Mouse (Mus musculus) hematopoietic stem cell, adult 5-6 weeks (primary cell): ENCODE data around the gene Wwox. TPM values are rescaled to one million over a fixed set of nuclear protein-coding genes. Genes with fewer than 3 reads are reported as not detected.

Experiments used
- ATAC-seq, 2 experiments: fragments of 125-278 bp in 1 of 2; replicated peaks in 1 of 2; 2 replicates each; pipeline ENCODE4 v1.8.0; 2016 to 2017; ENCODE audit warnings: inconsistent platforms in 2 of 2, mild to moderate bottlenecking in 2 of 2, moderate number of reproducible peaks in 2 of 2, low read depth in 1 of 2, moderate TSS enrichment in 1 of 2; ENCODE audit not compliant: low FRiP score in 2 of 2, poor library complexity in 2 of 2, severe bottlenecking in 2 of 2, insufficient read depth in 1 of 2, low TSS enrichment in 1 of 2
- total RNA-seq: library from RNA; stranded (forward); fragments of 172-1452, 232-1000 nt; gene quantifications from 2 replicates; pipeline ENCODE4 v1.2.3, GENCODE M21; 2017

Wwox gene
- total RNA-seq, 1 experiment from 2014 or later = 15.0 TPM

GRCm38 (mm10) chr8:114671237-114671674 is 231.8 kb downstream of the Wwox start:
- ATAC-seq = no peak

- ATAC-seq = no peak
Observed at GRCm38 (mm10) chr8:114673416-114673815, 234.0 kb downstream of the Wwox start.

- no peak for ATAC-seq
Observed at GRCm38 (mm10) chr8:114675151-114675550, 235.7 kb downstream of the Wwox start.

GRCm38 (mm10) chr8:114676918-114677317 is 237.5 kb downstream of the Wwox start:
- ATAC-seq = no peak

GRCm38 (mm10) chr8:114677551-114678127 is 238.2 kb downstream of the Wwox start:
- no peak for ATAC-seq

GRCm38 (mm10) chr8:114679386-114680098 is 240.1 kb downstream of the Wwox start:
- ATAC-seq = no peak

- no peak for ATAC-seq
Observed at GRCm38 (mm10) chr8:114681136-114681535, 241.7 kb downstream of the Wwox start.

- no peak for ATAC-seq
Observed at GRCm38 (mm10) chr8:114682166-114682565, 242.7 kb downstream of the Wwox start.

GRCm38 (mm10) chr8:114684046-114684702 is 244.7 kb downstream of the Wwox start:
- ATAC-seq = no peak

GRCm38 (mm10) chr8:114686462-114686861 is 247.0 kb downstream of the Wwox start:
- ATAC-seq = no peak

GRCm38 (mm10) chr8:114688732-114689131 is 249.3 kb downstream of the Wwox start:
- no peak for ATAC-seq

- no peak for ATAC-seq
Observed at GRCm38 (mm10) chr8:114694566-114695198, 255.2 kb downstream of the Wwox start.

GRCm38 (mm10) chr8:114703517-114703916 is 264.1 kb downstream of the Wwox start:
- no peak for ATAC-seq

- ATAC-seq = no peak
Observed at GRCm38 (mm10) chr8:114707538-114708138, 268.2 kb downstream of the Wwox start.

- ATAC-seq = no peak
Observed at GRCm38 (mm10) chr8:114715318-114716070, 276.0 kb downstream of the Wwox start.

GRCm38 (mm10) chr8:114716546-114717255 is 277.2 kb downstream of the Wwox start:
- ATAC-seq = no peak
